Mouse (Mus musculus): ENCODE data around the gene Ugt1a7c. TPM values are rescaled to one million over a fixed set of nuclear protein-coding genes. Genes with fewer than 3 reads are reported as not detected.

Gene Ugt1a7c
- polyA plus RNA-seq, 1 experiment, result 6.1 TPM

- 78% methylated on average over 5 of the region's 5 CpGs for WGBS
- H3K4me1 ChIP-seq (ENCODE audit: control insufficient read depth, insufficient read depth, low read length), result no peaks in the 10 kb centered on the region
- no peak for DNase-seq
Observed at GRCm38 (mm10) chr1:88250023-88250422, 155.2 kb downstream of the Ugt1a7c start.

DNA sequence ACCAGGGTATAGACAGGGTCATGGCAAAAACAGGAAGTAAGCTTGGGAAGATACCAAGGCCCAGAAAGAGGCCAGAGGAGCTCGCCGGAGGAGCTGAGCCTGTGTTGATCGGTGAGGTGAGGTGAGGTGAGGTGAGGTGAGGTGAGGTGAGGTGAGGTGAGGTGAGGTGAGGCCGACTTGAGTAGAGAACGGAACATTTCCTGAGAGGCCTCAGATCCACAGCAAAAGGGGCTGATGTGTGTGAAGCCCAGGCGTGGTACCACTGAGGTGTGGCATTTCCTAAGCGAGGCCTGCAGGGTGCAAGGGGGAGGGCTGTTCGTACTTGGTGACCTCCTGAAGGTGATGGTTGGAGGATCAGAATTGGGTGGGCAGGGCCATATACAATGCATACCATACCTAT lies 158.2 kb downstream of the Ugt1a7c start:
- no peak for DNase-seq
- WGBS, result 69% methylated on average over 8 of the region's 8 CpGs
- no peaks in the 10 kb centered on the region for H3K4me1 ChIP-seq (ENCODE audit: control insufficient read depth, insufficient read depth, low read length)
- no peak overlapping the region for H3K4me3 ChIP-seq (replicated peaks; ENCODE audit: extremely low read depth, low read depth, low read length)
- TF ChIP-seq POLR2A (IDR thresholded peaks at IDR 0.05; ENCODE audit: borderline replicate concordance, extremely low read depth, low read depth, low read length), result no peak
- TF ChIP-seq CTCF (IDR thresholded peaks at IDR 0.05; ENCODE audit: insufficient read depth, low read length), result no peak

More at GRCm38 (mm10) chr1:88250023-88250422, 155.2 kb downstream of the Ugt1a7c start:
- no peak overlapping the region for H3K4me3 ChIP-seq (replicated peaks; ENCODE audit: extremely low read depth, low read depth, low read length)
- TF ChIP-seq POLR2A (IDR thresholded peaks at IDR 0.05; ENCODE audit: borderline replicate concordance, extremely low read depth, low read depth, low read length), result no peak
- TF ChIP-seq CTCF (IDR thresholded peaks at IDR 0.05; ENCODE audit: insufficient read depth, low read length), result no peak

GRCm38 (mm10) chr1:88253540-88253939 lies 158.7 kb downstream of the Ugt1a7c start:
- no peak overlapping the region for H3K4me3 ChIP-seq (replicated peaks; ENCODE audit: extremely low read depth, low read depth, low read length)
- TF ChIP-seq POLR2A (IDR thresholded peaks at IDR 0.05; ENCODE audit: borderline replicate concordance, extremely low read depth, low read depth, low read length) (no peak), CTCF (IDR thresholded peaks at IDR 0.05; ENCODE audit: insufficient read depth, low read length) (no peak)
- H3K4me1 ChIP-seq (ENCODE audit: control insufficient read depth, insufficient read depth, low read length), result no peaks in the 10 kb centered on the region
- DNase-seq, result no peak
- 66% methylated on average over 6 of the region's 6 CpGs for WGBS

- 82% methylated on average over 12 of the region's 12 CpGs for WGBS
- no peak for TF ChIP-seq CTCF (IDR thresholded peaks at IDR 0.05; ENCODE audit: insufficient read depth, low read length)
- no peak for TF ChIP-seq POLR2A (IDR thresholded peaks at IDR 0.05; ENCODE audit: borderline replicate concordance, extremely low read depth, low read depth, low read length)
- no peak for DNase-seq
- Histone ChIP-seq H3K4me3 (replicated peaks; ENCODE audit: extremely low read depth, low read depth, low read length) (no peak overlapping the region), H3K4me1 (ENCODE audit: control insufficient read depth, insufficient read depth, low read length) (no peaks in the 10 kb centered on the region)
Observed at GRCm38 (mm10) chr1:88254793-88255465, 160.1 kb downstream of the Ugt1a7c start.

- 55% methylated on average over 2 of the region's 2 CpGs for WGBS
- TF ChIP-seq POLR2A (IDR thresholded peaks at IDR 0.05; ENCODE audit: borderline replicate concordance, extremely low read depth, low read depth, low read length) (no peak), CTCF (IDR thresholded peaks at IDR 0.05; ENCODE audit: insufficient read depth, low read length) (no peak)
- no peak overlapping the region for H3K4me3 ChIP-seq (replicated peaks; ENCODE audit: extremely low read depth, low read depth, low read length)
- H3K4me1 ChIP-seq (ENCODE audit: control insufficient read depth, insufficient read depth, low read length), result no peaks in the 10 kb centered on the region
- no peak for DNase-seq
Observed at GRCm38 (mm10) chr1:88255466-88255857, 160.6 kb downstream of the Ugt1a7c start.

- H3K4me1 ChIP-seq (ENCODE audit: control insufficient read depth, insufficient read depth, low read length), result no peaks in the 10 kb centered on the region
- H3K4me3 ChIP-seq (replicated peaks; ENCODE audit: extremely low read depth, low read depth, low read length), result no peak overlapping the region
- TF ChIP-seq POLR2A (IDR thresholded peaks at IDR 0.05; ENCODE audit: borderline replicate concordance, extremely low read depth, low read depth, low read length), result no peak
- no peak for TF ChIP-seq CTCF (IDR thresholded peaks at IDR 0.05; ENCODE audit: insufficient read depth, low read length)
- DNase-seq, result no peak
- 74% methylated on average over 13 of the region's 13 CpGs for WGBS
Observed at GRCm38 (mm10) chr1:88255989-88256754, 161.3 kb downstream of the Ugt1a7c start.

DNA sequence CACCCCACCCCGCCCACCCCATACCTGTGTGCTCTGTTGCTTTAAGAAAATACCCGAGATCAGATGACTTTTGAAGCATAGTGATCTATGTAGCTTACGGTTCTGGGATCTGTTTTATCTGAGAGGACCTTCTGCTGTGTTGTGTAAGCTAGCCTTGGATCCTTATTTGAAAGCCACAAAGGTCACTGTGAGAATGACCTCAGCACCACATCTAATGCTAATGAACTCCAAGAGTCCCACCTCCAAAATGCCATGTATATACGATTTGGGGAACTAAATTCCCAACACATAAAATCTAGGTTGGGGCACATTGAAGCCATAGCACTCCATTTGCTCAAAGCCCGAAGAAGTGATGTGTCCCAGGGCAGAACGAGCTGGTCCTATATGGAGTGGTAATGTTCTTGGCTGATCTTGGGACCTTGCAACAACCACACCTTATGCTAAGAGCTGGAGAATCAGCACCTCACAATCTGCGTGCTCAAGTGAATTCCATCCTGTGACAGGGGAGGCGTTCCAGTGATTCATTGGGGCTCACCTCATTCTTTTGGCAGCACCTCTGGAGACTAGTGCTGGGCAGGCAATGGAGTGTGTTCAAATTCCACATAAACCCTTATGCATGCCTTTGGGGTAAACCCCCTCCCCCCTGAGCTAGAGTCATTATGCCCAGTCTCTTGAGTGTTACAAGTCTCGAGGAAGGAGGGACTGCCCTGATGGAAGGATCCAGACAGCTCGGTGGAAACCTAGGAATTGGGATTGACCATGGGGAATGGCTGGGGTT lies 162.2 kb downstream of the Ugt1a7c start:
- no peak for DNase-seq
- 70% methylated on average over 10 of the region's 10 CpGs for WGBS
- H3K4me1 ChIP-seq (ENCODE audit: control insufficient read depth, insufficient read depth, low read length), result no peaks in the 10 kb centered on the region
- TF ChIP-seq CTCF (IDR thresholded peaks at IDR 0.05; ENCODE audit: insufficient read depth, low read length) (no peak), POLR2A (IDR thresholded peaks at IDR 0.05; ENCODE audit: borderline replicate concordance, extremely low read depth, low read depth, low read length) (no peak)
- H3K4me3 ChIP-seq (replicated peaks; ENCODE audit: extremely low read depth, low read depth, low read length), result no peak overlapping the region

DNA sequence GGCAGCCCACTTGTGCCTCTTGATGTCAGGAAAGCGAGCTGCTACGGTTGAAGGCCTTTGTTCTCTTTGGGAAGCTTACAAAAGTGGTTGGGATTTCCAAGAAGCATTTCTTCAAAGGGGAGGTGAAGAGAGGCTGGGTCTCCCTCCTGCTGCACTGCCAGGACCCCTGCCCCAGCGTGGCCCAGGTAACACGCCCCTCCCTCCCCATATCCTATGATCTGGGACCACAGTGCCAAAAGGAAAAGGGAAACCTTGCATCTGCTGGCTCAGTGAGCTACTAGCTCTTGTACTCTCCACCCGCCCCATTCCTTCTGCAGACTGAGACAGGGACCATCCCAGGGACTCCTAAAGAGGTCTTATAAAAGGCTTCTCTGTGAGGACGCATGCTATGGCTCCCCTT lies 162.8 kb downstream of the Ugt1a7c start:
- Histone ChIP-seq H3K4me1 (ENCODE audit: control insufficient read depth, insufficient read depth, low read length) (no peaks in the 10 kb centered on the region), H3K4me3 (replicated peaks; ENCODE audit: extremely low read depth, low read depth, low read length) (no peak overlapping the region)
- TF ChIP-seq CTCF (IDR thresholded peaks at IDR 0.05; ENCODE audit: insufficient read depth, low read length), result no peak
- no peak for TF ChIP-seq POLR2A (IDR thresholded peaks at IDR 0.05; ENCODE audit: borderline replicate concordance, extremely low read depth, low read depth, low read length)
- DNase-seq, result no peak
- WGBS, result 80% methylated on average over 6 of the region's 6 CpGs

DNA sequence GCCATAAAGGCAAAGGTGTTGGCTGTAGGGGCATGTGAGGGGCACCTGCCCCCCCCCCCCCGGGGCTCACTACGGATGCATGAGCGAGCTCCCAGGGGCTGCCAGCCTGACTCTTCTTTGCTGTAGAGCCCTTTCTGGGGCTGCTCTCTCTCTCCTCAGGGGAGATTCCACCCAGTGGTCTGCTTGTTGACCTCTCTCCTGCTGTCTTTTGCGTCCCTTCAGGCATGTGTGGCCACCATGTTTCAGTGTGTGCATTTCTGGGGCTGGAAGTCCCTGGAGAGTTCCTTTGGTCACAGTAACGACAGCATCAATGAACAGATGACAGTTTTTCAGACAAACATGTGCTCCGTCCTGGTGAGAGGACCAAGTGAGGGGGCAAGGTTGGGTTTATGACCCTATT lies 163.5 kb downstream of the Ugt1a7c start:
- 66% methylated on average over 6 of the region's 6 CpGs for WGBS
- no peak for DNase-seq
- H3K4me1 ChIP-seq (ENCODE audit: control insufficient read depth, insufficient read depth, low read length), result no peaks in the 10 kb centered on the region
- no peak overlapping the region for H3K4me3 ChIP-seq (replicated peaks; ENCODE audit: extremely low read depth, low read depth, low read length)
- TF ChIP-seq POLR2A (IDR thresholded peaks at IDR 0.05; ENCODE audit: borderline replicate concordance, extremely low read depth, low read depth, low read length), result no peak
- TF ChIP-seq CTCF (IDR thresholded peaks at IDR 0.05; ENCODE audit: insufficient read depth, low read length), result no peak
